Mouse (Mus musculus): ENCODE data around the gene Shb. TPM values are rescaled to one million over a fixed set of nuclear protein-coding genes. Genes with fewer than 3 reads are reported as not detected.

Gene Shb
- polyA plus RNA-seq, 1 experiment = 46.3 TPM

- Histone ChIP-seq H3K79me2 (ENCODE audit: control insufficient read depth, insufficient read depth) (peaks cover 39% of the 10 kb centered on the region), H3K4me2 (ENCODE audit: low read depth) (peak overlapping the region; percentile 39), H3K36me3 (ENCODE audit: control insufficient read depth, insufficient read depth) (peaks cover 5% of the 10 kb centered on the region), H3ac (ENCODE audit: control insufficient read depth, insufficient read length) (no peak overlapping the region), H3K4me3 (no peak overlapping the region), H3K27me3 (ENCODE audit: control insufficient read depth, insufficient read depth, insufficient read length) (no peaks in the 10 kb centered on the region)
- no peak for TF ChIP-seq SRF (IDR thresholded peaks at IDR 0.05; ENCODE audit: control insufficient read depth, insufficient read length, low read depth)
- TF ChIP-seq MYOD1 (IDR thresholded peaks at IDR 0.05; ENCODE audit: control insufficient read depth in 1 of 3, insufficient read length in 2 of 3, low read depth in 2 of 3) = peak in 2 of 3 experiments; percentile 57 to 68
- peak in 1 of 3 experiments; percentile 53 for TF ChIP-seq MYOG (IDR thresholded peaks at IDR 0.05; ENCODE audit: control insufficient read depth in 1 of 3, insufficient read depth in 1 of 3, insufficient read length in 2 of 3, low read depth in 2 of 3)
- no peak for TF ChIP-seq E2F4 (IDR thresholded peaks at IDR 0.05; ENCODE audit: insufficient read depth)
- no peak for TF ChIP-seq TCF12 (IDR thresholded peaks at IDR 0.05; ENCODE audit: insufficient read depth, poor library complexity, severe bottlenecking)
- no peak for TF ChIP-seq REST (IDR thresholded peaks at IDR 0.05; ENCODE audit: insufficient read depth, insufficient read length)
- no peak for TF ChIP-seq TCF3 (IDR thresholded peaks at IDR 0.05; ENCODE audit: insufficient read length, low read depth)
- TF ChIP-seq CEBPB (IDR thresholded peaks at IDR 0.05; ENCODE audit: insufficient read depth, poor library complexity, severe bottlenecking) = no peak
Observed at GRCm38 (mm10) chr4:45452569-45453111, 79.6 kb downstream of the Shb start.

GRCm38 (mm10) chr4:45449012-45449411, 83.3 kb downstream of the Shb start:
- no peak for TF ChIP-seq TCF12 (IDR thresholded peaks at IDR 0.05; ENCODE audit: insufficient read depth, poor library complexity, severe bottlenecking)
- TF ChIP-seq POLR2AphosphoS2 (IDR thresholded peaks at IDR 0.05; ENCODE audit: insufficient read length, low read depth) = no peak
- TF ChIP-seq POLR2A (IDR thresholded peaks at IDR 0.05; ENCODE audit: insufficient read length, low read depth) = no peak
- no peak for TF ChIP-seq E2F4 (IDR thresholded peaks at IDR 0.05; ENCODE audit: insufficient read depth)
- no peak for TF ChIP-seq MYOD1 (IDR thresholded peaks at IDR 0.05; ENCODE audit: control insufficient read depth in 1 of 3, insufficient read length in 2 of 3, low read depth in 2 of 3)
- TF ChIP-seq TCF3 (IDR thresholded peaks at IDR 0.05; ENCODE audit: insufficient read length, low read depth) = no peak
- TF ChIP-seq CEBPB (IDR thresholded peaks at IDR 0.05; ENCODE audit: insufficient read depth, poor library complexity, severe bottlenecking) = no peak
- TF ChIP-seq REST (IDR thresholded peaks at IDR 0.05; ENCODE audit: insufficient read depth, insufficient read length) = no peak
- TF ChIP-seq MAX (IDR thresholded peaks at IDR 0.05; ENCODE audit: low read depth) = no peak
- TF ChIP-seq USF1 (IDR thresholded peaks at IDR 0.05; ENCODE audit: low read depth) = no peak
- TF ChIP-seq MYOG (IDR thresholded peaks at IDR 0.05; ENCODE audit: control insufficient read depth in 1 of 3, insufficient read depth in 1 of 3, insufficient read length in 2 of 3, low read depth in 2 of 3) = no peak
- TF ChIP-seq SRF (IDR thresholded peaks at IDR 0.05; ENCODE audit: control insufficient read depth, insufficient read length, low read depth) = no peak
- no peak overlapping the region for H3K4me3 ChIP-seq

GRCm38 (mm10) chr4:45448481-45448880, 83.8 kb downstream of the Shb start:
- Histone ChIP-seq H3ac (ENCODE audit: control insufficient read depth, insufficient read length) (no peak overlapping the region), H3K79me2 (ENCODE audit: control insufficient read depth, insufficient read depth) (peaks cover 24% of the 10 kb centered on the region), H3K27me3 (ENCODE audit: control insufficient read depth, insufficient read depth, insufficient read length) (no peaks in the 10 kb centered on the region), H3K4me2 (ENCODE audit: low read depth) (no peak overlapping the region), H3K36me3 (ENCODE audit: control insufficient read depth, insufficient read depth) (peaks cover 9% of the 10 kb centered on the region), H3K4me3 (no peak overlapping the region)
- no peak for TF ChIP-seq SRF (IDR thresholded peaks at IDR 0.05; ENCODE audit: control insufficient read depth, insufficient read length, low read depth)
- no peak for TF ChIP-seq MYOD1 (IDR thresholded peaks at IDR 0.05; ENCODE audit: control insufficient read depth in 1 of 3, insufficient read length in 2 of 3, low read depth in 2 of 3)

More at GRCm38 (mm10) chr4:45449012-45449411, 83.3 kb downstream of the Shb start:
- Histone ChIP-seq H3K36me3 (ENCODE audit: control insufficient read depth, insufficient read depth) (peaks cover 6% of the 10 kb centered on the region), H3K4me2 (ENCODE audit: low read depth) (no peak overlapping the region), H3K27me3 (ENCODE audit: control insufficient read depth, insufficient read depth, insufficient read length) (no peaks in the 10 kb centered on the region), H3ac (ENCODE audit: control insufficient read depth, insufficient read length) (no peak overlapping the region), H3K79me2 (ENCODE audit: control insufficient read depth, insufficient read depth) (peaks cover 29% of the 10 kb centered on the region)

- no peaks in the 10 kb centered on the region for H3K27me3 ChIP-seq (ENCODE audit: control insufficient read depth, insufficient read depth, insufficient read length)
- no peak overlapping the region for H3ac ChIP-seq (ENCODE audit: control insufficient read depth, insufficient read length)
- H3K79me2 ChIP-seq (ENCODE audit: control insufficient read depth, insufficient read depth) = peaks cover 21% of the 10 kb centered on the region
- H3K4me2 ChIP-seq (ENCODE audit: low read depth) = no peak overlapping the region
- TF ChIP-seq TCF12 (IDR thresholded peaks at IDR 0.05; ENCODE audit: insufficient read depth, poor library complexity, severe bottlenecking) (no peak), MAX (IDR thresholded peaks at IDR 0.05; ENCODE audit: low read depth) (no peak), SRF (IDR thresholded peaks at IDR 0.05; ENCODE audit: control insufficient read depth, insufficient read length, low read depth) (no peak)
- H3K4me3 ChIP-seq = no peak overlapping the region
- H3K36me3 ChIP-seq (ENCODE audit: control insufficient read depth, insufficient read depth) = peaks cover 12% of the 10 kb centered on the region
Observed at GRCm38 (mm10) chr4:45447196-45447595, 85.1 kb downstream of the Shb start.

- no peaks in the 10 kb centered on the region for H3K27me3 ChIP-seq (ENCODE audit: control insufficient read depth, insufficient read depth, insufficient read length)
- no peak overlapping the region for H3K4me3 ChIP-seq
- H3K36me3 ChIP-seq (ENCODE audit: control insufficient read depth, insufficient read depth) = peaks cover 12% of the 10 kb centered on the region
- TF ChIP-seq USF1 (IDR thresholded peaks at IDR 0.05; ENCODE audit: low read depth) = no peak
- TF ChIP-seq MYOG (IDR thresholded peaks at IDR 0.05; ENCODE audit: control insufficient read depth in 1 of 3, insufficient read depth in 1 of 3, insufficient read length in 2 of 3, low read depth in 2 of 3) = peak in 1 of 3 experiments; percentile 55
- peak in 1 of 3 experiments; percentile 68 for TF ChIP-seq MYOD1 (IDR thresholded peaks at IDR 0.05; ENCODE audit: control insufficient read depth in 1 of 3, insufficient read length in 2 of 3, low read depth in 2 of 3)
- peak; percentile 14 for TF ChIP-seq SRF (IDR thresholded peaks at IDR 0.05; ENCODE audit: control insufficient read depth, insufficient read length, low read depth)
- TF ChIP-seq TCF12 (IDR thresholded peaks at IDR 0.05; ENCODE audit: insufficient read depth, poor library complexity, severe bottlenecking) = no peak
- no peak for TF ChIP-seq REST (IDR thresholded peaks at IDR 0.05; ENCODE audit: insufficient read depth, insufficient read length)
- TF ChIP-seq POLR2A (IDR thresholded peaks at IDR 0.05; ENCODE audit: insufficient read length, low read depth) = no peak
- peaks cover 10% of the 10 kb centered on the region for H3K79me2 ChIP-seq (ENCODE audit: control insufficient read depth, insufficient read depth)
- no peak overlapping the region for H3ac ChIP-seq (ENCODE audit: control insufficient read depth, insufficient read length)
- no peak overlapping the region for H3K4me2 ChIP-seq (ENCODE audit: low read depth)
Observed at GRCm38 (mm10) chr4:45445235-45445634, 87.0 kb downstream of the Shb start.

Measured in myocyte (in vitro differentiated cells).